Comparison of ENCODE assay signal across 10 mouse cellular contexts in the genomic region with DNA sequence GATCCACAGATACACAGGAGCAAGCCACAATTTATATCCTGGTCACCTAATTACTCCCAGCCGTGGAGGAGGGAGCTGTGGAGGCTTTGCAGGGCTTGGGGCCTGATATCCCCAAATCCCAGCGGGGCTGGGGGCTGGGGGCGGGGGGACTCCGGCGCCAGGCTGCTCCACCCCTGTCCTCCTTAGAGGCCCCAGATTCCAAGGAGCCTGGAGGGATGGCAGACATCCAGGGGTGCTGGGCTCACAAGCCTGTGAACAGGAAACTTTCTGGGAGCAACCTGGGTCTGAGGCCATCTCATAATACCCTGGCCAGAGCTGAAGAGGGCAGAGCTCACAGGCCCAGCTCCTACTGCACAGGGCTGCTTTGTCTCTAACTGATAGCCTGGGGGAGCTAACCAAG. TPM values are rescaled to one million over a fixed set of nuclear protein-coding genes. Genes with fewer than 3 reads are reported as not detected.
DNase-seq lines count a peak whose midpoint lies in the region; ATAC-seq lines count a peak whose summit lies in the region.
"Had no signal": no experiment of that assay in that cellular context is flagged by ENCODE, and none has a peak within 500 bp of the region (broad histone marks: within the 10 kb centered on the region; RNA-seq: fewer than 3 reads in every experiment).

No protein-coding gene starts in this region.

- H3K4me3 ChIP-seq in kidney, embryonic 14.5 days (ENCODE audit: low read length): no peak overlapping the region
- no peak overlapping the region for H3K4me3 ChIP-seq in embryonic facial prominence, embryonic 15.5 days (replicated peaks)
- no peak overlapping the region for H3K4me3 ChIP-seq in midbrain, embryonic 11.5 days (ENCODE audit: low read depth, low read length)
- H3K4me3 ChIP-seq: left cerebral cortex, adult 2 months; myocyte had no signal

- DNase-seq in cerebellum, postnatal 10 days: peak; percentile 58 to 60
- no peak for DNase-seq in cerebellum, adult 9-11 months
- no peak for DNase-seq in kidney, adult 11 months
- DNase-seq in midbrain, embryonic 11.5 days (ENCODE audit: low spot score, missing footprints): no peak
- DNase-seq in left cerebral cortex, adult 8-10 months (ENCODE audit: low spot score in 2 of 2): no peak
- DNase-seq in yolk sac, embryonic 10.5 days (ENCODE audit: low spot score): no peak

- no peaks in the 10 kb centered on the region for H3K36me3 ChIP-seq in kidney, embryonic 14.5 days (ENCODE audit: control insufficient read depth, insufficient read depth, low read length)
- H3K36me3 ChIP-seq in embryonic facial prominence, embryonic 15.5 days: no peaks in the 10 kb centered on the region
- H3K36me3 ChIP-seq in midbrain, embryonic 11.5 days (ENCODE audit: control insufficient read depth, insufficient read depth, low read length): no peaks in the 10 kb centered on the region

- ATAC-seq in kidney, embryonic 14.5 days (ENCODE audit: low FRiP score, low TSS enrichment): no peak
- no peak for ATAC-seq in embryonic facial prominence, embryonic 15.5 days (ENCODE audit: insufficient number of reproducible peaks, low FRiP score, low TSS enrichment, low read depth)
- no peak for ATAC-seq in midbrain, embryonic 11.5 days (ENCODE audit: low FRiP score)

- H3K9ac ChIP-seq in kidney, embryonic 14.5 days (ENCODE audit: low read depth, low read length): peak overlapping the region; percentile 48; the same call in 1 of the 2 replicates
- H3K9ac ChIP-seq in embryonic facial prominence, embryonic 15.5 days: no peak overlapping the region
- H3K9ac ChIP-seq in midbrain, embryonic 11.5 days (ENCODE audit: low read length): peak overlapping the region; percentile 22; the same call in 1 of the 2 replicates

- H3K27ac ChIP-seq in kidney, embryonic 14.5 days (ENCODE audit: low read depth, low read length): peak overlapping the region; percentile 20; the same call in 1 of the 2 replicates
- H3K27ac ChIP-seq in embryonic facial prominence, embryonic 15.5 days (replicated peaks): peak overlapping the region; percentile 51; the same call in 1 of the 2 replicates
- H3K27ac ChIP-seq in midbrain, embryonic 11.5 days (ENCODE audit: low read depth, low read length): 0 out of 2 replicates have a peak overlapping the region, but pooled peaks have one; percentile 7
- H3K27ac ChIP-seq: left cerebral cortex, adult 2 months had no signal

- no peaks in the 10 kb centered on the region for H3K27me3 ChIP-seq in kidney, embryonic 14.5 days (ENCODE audit: control insufficient read depth, insufficient read depth, low read length)
- no peaks in the 10 kb centered on the region for H3K27me3 ChIP-seq in embryonic facial prominence, embryonic 15.5 days
- H3K27me3 ChIP-seq in midbrain, embryonic 11.5 days (ENCODE audit: control insufficient read depth, insufficient read depth, low read length): 0 out of 2 replicates have a peak, but pooled peaks cover 3% of the 10 kb centered on the region

- 54% methylated on average over 5 of the region's 5 CpGs for WGBS in kidney, embryonic 14.5 days
- whole genome bisulfite sequencing in embryonic facial prominence, embryonic 15.5 days: 16% methylated on average over 5 of the region's 5 CpGs
- 50% methylated on average over 5 of the region's 5 CpGs for WGBS in midbrain, embryonic 11.5 days

- H3K4me1 ChIP-seq in kidney, embryonic 14.5 days (ENCODE audit: control insufficient read depth, insufficient read depth, low read length): peaks cover 62% of the 10 kb centered on the region
- peaks cover 85% of the 10 kb centered on the region for H3K4me1 ChIP-seq in embryonic facial prominence, embryonic 15.5 days
- H3K4me1 ChIP-seq in midbrain, embryonic 11.5 days (ENCODE audit: control insufficient read depth, insufficient read depth, low read length): peaks cover 50% of the 10 kb centered on the region

- H3K9me3 ChIP-seq in kidney, embryonic 14.5 days (ENCODE audit: control insufficient read depth, low read length): no peaks in the 10 kb centered on the region
- no peaks in the 10 kb centered on the region for H3K9me3 ChIP-seq in embryonic facial prominence, embryonic 15.5 days (replicated peaks)
- H3K9me3 ChIP-seq in midbrain, embryonic 11.5 days (ENCODE audit: control insufficient read depth, low read length): no peaks in the 10 kb centered on the region

- no peak overlapping the region for H3K4me2 ChIP-seq in kidney, embryonic 14.5 days (replicated peaks; ENCODE audit: low read depth, low read length)
- no peak overlapping the region for H3K4me2 ChIP-seq in embryonic facial prominence, embryonic 15.5 days (replicated peaks)
- no peak overlapping the region for H3K4me2 ChIP-seq in midbrain, embryonic 11.5 days

RNA-seq across cellular contexts. Expression of gene Gse1, which starts 54.2 kb away (rescaled TPM):
- polyA plus RNA-seq in kidney, embryonic 14.5 days (2014; fragmentation: Nextera tagmentation; extraction: Ambion mirVana): 11.3 and 12.1 TPM in 2 replicates
- polyA plus RNA-seq in embryonic facial prominence, embryonic 15.5 days (2015; fragmentation: Nextera tagmentation; extraction: Ambion mirVana): 11.1 and 12.0 TPM in 2 replicates
- polyA plus RNA-seq in midbrain, embryonic 11.5 days (2014; fragmentation: Nextera tagmentation; extraction: Ambion mirVana): 18.5 and 20.7 TPM in 2 replicates
- 10 to 100 TPM; 71.5 to 78.0 (median 73.1) TPM for total RNA-seq in left cerebral cortex, adult 8-10 months (2022)

Comparison
In these comparisons a context has a peak if more than half of its experiments do, and no peak if none do; other contexts are left out.
1. DNase-seq: peak in cerebellum, postnatal 10 days (2 of 2); none in cerebellum, adult 9-11 months (single experiment), kidney, adult 11 months (single experiment), midbrain, embryonic 11.5 days (single experiment), left cerebral cortex, adult 8-10 months (0 of 2) and yolk sac, embryonic 10.5 days (single experiment).
2. Peak in every context shown above with its lines, with median percentiles within 50 percentile points of each other: H3K27ac ChIP-seq.